Mouse (Mus musculus) testis, adult 2 months (tissue): ENCODE measurements at regions not wholly inside any gene's neighbourhood (a gene's known extent, or its start where the extent isn't known, plus 50 kb on each side); places are given as distances from the start of the nearest gene placed in this dataset.

Experiments
- H3K27ac ChIP-seq: fragments of 200-500 bp; 2 replicates; pipeline ENCODE4 v1.5.1; 2012; ENCODE audit warnings: low read depth, low read length; ENCODE audit not compliant: control insufficient read depth, insufficient read depth
- H3K27me3 ChIP-seq: fragments of 200-500 bp; 2 replicates; pipeline ENCODE4 v1.6.1; 2012; ENCODE audit warnings: mild to moderate bottlenecking, low read length, moderate library complexity; ENCODE audit not compliant: control insufficient read depth, insufficient read depth
- H3K36me3 ChIP-seq: fragments of 200-500 bp; 2 replicates; pipeline ENCODE4 v1.6.1; 2012; ENCODE audit warnings: mild to moderate bottlenecking, low read length; ENCODE audit not compliant: control insufficient read depth, insufficient read depth
- H3K4me1 ChIP-seq: fragments of 200-500 bp; 2 replicates; pipeline ENCODE4 v1.6.1; 2012; ENCODE audit warnings: low read length; ENCODE audit not compliant: control insufficient read depth, insufficient read depth
- H3K4me3 ChIP-seq: fragments of 200-500 bp; 2 replicates; pipeline ENCODE4 v1.5.1; 2012; ENCODE audit warnings: low read depth, mild to moderate bottlenecking, low read length, moderate library complexity, mixed read lengths; ENCODE audit not compliant: control insufficient read depth
- CTCF ChIP-seq: fragments of 200-500 bp; IDR thresholded peaks from 2 replicates; pipeline ENCODE4 v1.5.1; 2012; ENCODE audit warnings: low read depth, mild to moderate bottlenecking, inconsistent platforms, low read length, moderate library complexity; ENCODE audit not compliant: control insufficient read depth, insufficient read depth, insufficient replicate concordance
- POLR2A ChIP-seq: fragments of 200-500 bp; IDR thresholded peaks from 2 replicates; pipeline ENCODE4 v1.6.1; 2012; ENCODE audit warnings: low read depth, mild to moderate bottlenecking, inconsistent platforms, low read length, moderate library complexity; ENCODE audit not compliant: control insufficient read depth

DNA sequence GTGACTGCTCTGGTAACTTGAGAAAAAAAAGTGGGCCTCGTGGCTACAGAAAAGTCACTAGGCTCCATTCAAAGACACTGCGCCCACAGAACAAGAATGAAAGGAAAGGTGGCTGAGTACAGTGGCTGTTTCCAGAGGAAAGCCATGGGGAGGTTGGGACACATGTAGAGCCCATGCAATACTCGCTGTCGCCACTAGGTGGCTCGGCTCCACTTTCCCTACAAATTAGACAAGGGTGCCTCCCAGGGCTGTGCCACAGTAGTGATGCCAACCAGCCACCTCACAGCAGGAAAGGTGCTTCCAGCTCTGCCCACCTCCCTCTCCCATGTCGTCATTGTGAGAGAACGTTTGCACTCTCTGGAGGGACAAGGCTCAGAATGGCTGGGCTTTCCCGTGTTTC is 185.8 kb upstream of the Kcnab2 start:
- Histone ChIP-seq H3K27ac (no peak overlapping the region), H3K4me1 (peaks cover 3% of the 10 kb centered on the region; the same call in 1 of the 2 replicates)
- TF ChIP-seq CTCF (peak; percentile 96), POLR2A (no peak)

DNA sequence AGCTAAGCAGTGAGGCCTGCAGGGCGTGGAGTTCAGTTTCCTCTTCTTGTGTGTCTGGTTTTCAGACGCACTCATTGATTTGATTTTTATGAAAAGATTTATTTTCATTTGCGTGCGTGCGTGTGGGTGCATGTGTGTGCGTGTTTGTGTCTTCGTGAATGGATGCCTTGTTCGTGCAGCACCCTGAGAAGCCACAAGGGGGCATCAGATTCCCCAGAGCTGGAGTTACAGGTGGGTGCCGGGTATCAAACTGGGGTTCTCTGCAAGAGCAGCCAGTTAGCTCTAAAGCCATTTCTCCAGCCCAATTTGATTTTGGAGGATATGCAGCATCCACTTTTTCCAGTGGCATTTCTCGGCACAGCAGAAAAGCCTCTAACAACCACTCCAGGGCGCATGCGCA is 185.4 kb upstream of the Kcnab2 start:
- H3K4me1 ChIP-seq = peaks cover 3% of the 10 kb centered on the region; the same call in 1 of the 2 replicates
- H3K4me3 ChIP-seq = peak overlapping the region; percentile 53
- no peaks in the 10 kb centered on the region for H3K36me3 ChIP-seq
- TF ChIP-seq CTCF (peak; percentile 54; the same call in 1 of the 2 replicates), POLR2A (no peak)
- H3K27me3 ChIP-seq = no peaks in the 10 kb centered on the region
- no peak overlapping the region for H3K27ac ChIP-seq

More for the DNA sequence above, 185.8 kb upstream of the Kcnab2 start:
- H3K36me3 ChIP-seq = no peaks in the 10 kb centered on the region
- peak overlapping the region; percentile 53 for H3K4me3 ChIP-seq
- no peaks in the 10 kb centered on the region for H3K27me3 ChIP-seq

DNA sequence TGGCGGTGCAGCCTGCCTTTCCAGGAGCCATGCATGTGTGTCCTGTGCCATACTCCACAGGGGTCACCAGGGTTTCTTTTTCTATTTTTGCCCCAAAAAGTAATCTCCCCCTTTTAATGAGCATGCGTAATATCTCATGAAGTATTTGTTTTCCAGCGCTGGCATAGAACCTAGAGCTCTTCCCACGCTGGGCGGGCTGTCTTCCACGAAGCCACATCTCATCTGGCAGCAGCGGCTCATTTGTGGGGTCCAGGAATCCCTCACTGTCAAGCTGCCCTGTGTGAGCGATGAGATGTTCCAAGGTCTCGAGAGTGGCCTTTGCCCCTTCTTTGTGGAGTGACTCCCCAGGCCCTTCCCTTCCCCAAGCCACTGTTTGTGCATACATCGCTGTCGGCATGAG is 184.8 kb upstream of the Kcnab2 start:
- no peak for TF ChIP-seq CTCF
- no peak for TF ChIP-seq POLR2A
- Histone ChIP-seq H3K4me3 (no peak overlapping the region), H3K36me3 (no peaks in the 10 kb centered on the region), H3K27ac (no peak overlapping the region), H3K4me1 (peaks cover 3% of the 10 kb centered on the region; the same call in 1 of the 2 replicates), H3K27me3 (no peaks in the 10 kb centered on the region)

DNA sequence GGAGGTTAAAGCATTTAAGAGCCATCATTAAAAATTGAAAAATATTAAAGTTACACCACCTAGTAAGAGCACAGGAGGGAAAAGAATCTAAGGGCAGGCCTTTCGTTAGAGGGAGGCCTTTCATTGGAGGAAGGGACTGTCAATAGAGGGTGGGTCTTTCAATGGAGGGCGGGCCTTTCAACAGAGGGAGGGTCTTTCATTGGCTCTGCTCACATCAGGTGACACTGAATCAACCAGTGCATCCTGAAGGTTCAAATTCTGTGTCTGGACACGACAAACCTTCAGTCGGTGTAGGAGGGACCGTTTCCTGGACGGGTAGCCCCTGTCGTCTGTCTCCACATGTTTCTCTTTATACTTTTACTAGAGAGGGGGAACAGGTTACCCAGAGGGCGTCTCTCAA is 172.5 kb upstream of the Kcnab2 start:
- Histone ChIP-seq H3K27ac (no peak overlapping the region), H3K36me3 (no peaks in the 10 kb centered on the region), H3K27me3 (no peaks in the 10 kb centered on the region), H3K4me1 (peaks cover 9% of the 10 kb centered on the region), H3K4me3 (peak overlapping the region; percentile 36; the same call in 1 of the 2 replicates)
- TF ChIP-seq CTCF (no peak), POLR2A (no peak)

DNA sequence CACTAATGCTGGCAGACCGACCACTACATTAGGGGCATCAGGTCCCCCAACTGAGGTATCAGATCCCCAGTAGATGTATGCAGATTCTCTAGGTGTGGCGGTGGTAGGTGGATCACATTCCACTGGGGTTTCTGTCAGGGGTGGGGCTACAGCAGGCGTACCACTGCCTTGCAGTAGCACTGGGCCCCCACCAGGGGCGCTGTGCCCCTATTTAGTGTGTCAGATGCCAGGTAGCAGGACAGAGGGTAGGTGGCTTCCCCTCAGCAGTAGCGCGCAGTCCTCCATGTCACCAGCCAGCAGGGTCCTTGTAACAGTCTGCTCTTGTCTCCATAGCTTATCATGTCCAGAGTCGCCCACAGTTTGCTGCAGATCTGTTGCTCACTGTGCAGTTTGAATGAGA is 169.9 kb upstream of the Kcnab2 start:
- Histone ChIP-seq H3K4me1 (peaks cover 9% of the 10 kb centered on the region), H3K36me3 (no peaks in the 10 kb centered on the region), H3K27me3 (no peaks in the 10 kb centered on the region), H3K27ac (no peak overlapping the region), H3K4me3 (no peak overlapping the region)
- TF ChIP-seq CTCF (peak; percentile 98), POLR2A (no peak)

DNA sequence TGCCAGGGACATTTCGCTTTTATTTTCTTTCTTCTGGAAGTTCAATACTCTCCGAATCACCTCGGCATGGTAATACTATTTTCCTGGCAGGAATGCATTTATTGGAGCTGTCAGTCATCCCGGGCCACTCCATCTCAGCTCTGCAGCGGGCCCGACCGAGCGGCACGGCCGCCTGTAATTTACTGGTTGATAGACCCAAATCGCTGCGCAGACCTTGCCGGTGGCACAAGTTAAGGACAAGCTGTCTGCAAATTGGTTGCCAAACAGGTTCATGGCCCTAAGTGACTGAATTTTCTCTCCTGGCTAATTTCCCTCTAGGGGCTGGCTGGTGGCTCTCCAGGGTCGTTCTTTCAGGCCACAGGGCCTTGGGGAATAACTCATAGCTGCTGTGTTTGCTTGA is 169.4 kb upstream of the Kcnab2 start:
- H3K27ac ChIP-seq = no peak overlapping the region

DNA sequence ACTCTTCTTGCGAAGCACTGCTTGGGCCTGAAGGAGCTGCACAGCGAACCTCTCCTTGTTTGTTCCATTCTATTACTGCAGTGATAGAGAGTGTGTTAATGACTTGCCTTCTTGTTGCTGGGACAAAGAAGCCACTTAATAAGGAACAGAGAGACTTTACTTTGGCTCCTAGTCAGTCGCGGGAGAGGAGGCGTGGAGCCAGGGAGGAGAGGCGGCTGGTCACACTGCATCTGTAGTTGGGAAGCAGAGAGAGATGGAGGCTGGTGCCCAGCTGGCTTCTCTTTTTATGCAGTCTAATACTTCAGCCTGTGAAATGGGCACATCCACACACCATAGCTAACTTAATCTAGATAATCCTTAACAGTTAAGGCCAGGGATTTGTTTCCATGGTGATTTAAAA is 159.4 kb upstream of the Kcnab2 start:
- no peaks in the 10 kb centered on the region for H3K36me3 ChIP-seq
- no peak overlapping the region for H3K27ac ChIP-seq
- TF ChIP-seq CTCF = no peak
- no peak for TF ChIP-seq POLR2A
- no peak overlapping the region for H3K4me3 ChIP-seq
- no peaks in the 10 kb centered on the region for H3K27me3 ChIP-seq
- H3K4me1 ChIP-seq = peaks cover 6% of the 10 kb centered on the region

More for the DNA sequence above, 169.4 kb upstream of the Kcnab2 start:
- H3K27me3 ChIP-seq = no peaks in the 10 kb centered on the region
- H3K36me3 ChIP-seq = no peaks in the 10 kb centered on the region
- no peak overlapping the region for H3K4me3 ChIP-seq
- H3K4me1 ChIP-seq = peaks cover 9% of the 10 kb centered on the region
- TF ChIP-seq CTCF (no peak), POLR2A (no peak)

DNA sequence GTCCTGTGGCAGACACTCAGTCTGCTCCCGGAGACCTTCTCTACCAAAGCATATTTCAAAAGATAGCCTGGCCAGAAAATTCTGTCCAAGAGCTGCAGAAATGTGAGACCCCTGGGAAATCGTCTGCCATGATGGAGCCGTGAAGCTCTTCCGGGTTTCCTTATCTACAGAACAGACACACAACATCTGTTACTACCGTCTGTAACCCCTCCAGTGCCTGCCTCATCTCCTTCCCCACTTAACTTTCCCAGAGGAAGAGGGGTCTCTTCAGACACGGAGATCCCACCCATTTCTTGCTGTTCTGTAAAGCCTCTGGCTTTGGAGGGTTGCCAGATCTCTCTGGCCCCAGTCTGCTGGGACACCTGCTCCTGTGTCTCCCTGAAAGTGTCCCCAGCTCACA is 156.2 kb upstream of the Kcnab2 start:
- H3K4me1 ChIP-seq = peaks cover 3% of the 10 kb centered on the region
- H3K27ac ChIP-seq = no peak overlapping the region
- TF ChIP-seq POLR2A (no peak), CTCF (no peak)
- no peaks in the 10 kb centered on the region for H3K27me3 ChIP-seq
- H3K36me3 ChIP-seq = no peaks in the 10 kb centered on the region
- H3K4me3 ChIP-seq = no peak overlapping the region
